Mouse (Mus musculus) midbrain, embryonic 16.5 days (tissue): ENCODE measurements around the gene AL732309.1. TPM values are rescaled to one million over a fixed set of nuclear protein-coding genes. Genes with fewer than 3 reads are reported as not detected.
A peak's percentile ranks its signal among the peaks of the same experiment; 100 is the strongest.

ENCODE experiments used
- ATAC-seq: fragments of 200-750 bp; cut with Nextera tagmentation; 2 replicates; pipeline ENCODE4 v1.8.0; 2017; ENCODE audit warnings: moderate TSS enrichment
- H3K27ac ChIP-seq: fragments of 300-500 bp; sonication (generic); 2 replicates; pipeline ENCODE4 v1.5.1; 2014; ENCODE audit warnings: mild to moderate bottlenecking, low read length, mixed read lengths
- H3K27me3 ChIP-seq: fragments of 300-500 bp; sonication (generic); 2 replicates; pipeline ENCODE4 v1.6.1; 2014; ENCODE audit warnings: low read depth, low read length, mixed read lengths; ENCODE audit not compliant: control insufficient read depth, insufficient read depth
- H3K36me3 ChIP-seq: fragments of 300-500 bp; sonication (generic); 2 replicates; pipeline ENCODE4 v1.6.1; 2014; ENCODE audit warnings: mild to moderate bottlenecking, low read length, moderate library complexity, mixed read lengths; ENCODE audit not compliant: control insufficient read depth, insufficient read depth
- H3K4me1 ChIP-seq: fragments of 300-500 bp; sonication (generic); 2 replicates; pipeline ENCODE4 v1.6.1; 2014; ENCODE audit warnings: mild to moderate bottlenecking, low read length, mixed read lengths; ENCODE audit not compliant: control insufficient read depth, insufficient read depth
- H3K4me2 ChIP-seq: fragments of 300-500 bp; sonication (generic); 2 replicates; pipeline ENCODE4 v1.6.1; 2014; ENCODE audit warnings: mild to moderate bottlenecking, low read length, mixed read lengths
- H3K4me3 ChIP-seq: fragments of 300-500 bp; sonication (generic); 2 replicates; pipeline ENCODE4 v1.5.1; 2014; ENCODE audit warnings: low read depth, mild to moderate bottlenecking, low read length, moderate library complexity, mixed read lengths
- H3K9ac ChIP-seq: fragments of 300-500 bp; sonication (generic); 2 replicates; pipeline ENCODE4 v1.6.1; 2014; ENCODE audit warnings: low read depth, low read length, mixed read lengths
- H3K9me3 ChIP-seq: fragments of 300-500 bp; sonication (generic); replicated peaks from 2 replicates; pipeline ENCODE4 v1.6.1; 2014; ENCODE audit warnings: mild to moderate bottlenecking, low read length, mixed read lengths; ENCODE audit not compliant: control insufficient read depth, poor library complexity, severe bottlenecking
- WGBS: fragments of 180-500 bp; shearing (Covaris S2); extraction: QIAGEN DNeasy Blood & Tissue Kit; methylation state at CpG from one replicate; pipeline ENCODE4 v1.1.7; 2014; 5-methylcytosine and 5-hydroxymethylcytosine counted together
- polyA plus RNA-seq: library from polyadenylated mRNA; unstranded; fragments of >200 nt; fragmentation: Nextera tagmentation; extraction: Ambion mirVana; gene quantifications from 2 replicates; pipeline ENCODE4 v1.2.1, GENCODE M21; 2015

The AL732309.1 gene
- polyA plus RNA-seq, 1 experiment from 2014 or later, result 4.7 TPM

DNA sequence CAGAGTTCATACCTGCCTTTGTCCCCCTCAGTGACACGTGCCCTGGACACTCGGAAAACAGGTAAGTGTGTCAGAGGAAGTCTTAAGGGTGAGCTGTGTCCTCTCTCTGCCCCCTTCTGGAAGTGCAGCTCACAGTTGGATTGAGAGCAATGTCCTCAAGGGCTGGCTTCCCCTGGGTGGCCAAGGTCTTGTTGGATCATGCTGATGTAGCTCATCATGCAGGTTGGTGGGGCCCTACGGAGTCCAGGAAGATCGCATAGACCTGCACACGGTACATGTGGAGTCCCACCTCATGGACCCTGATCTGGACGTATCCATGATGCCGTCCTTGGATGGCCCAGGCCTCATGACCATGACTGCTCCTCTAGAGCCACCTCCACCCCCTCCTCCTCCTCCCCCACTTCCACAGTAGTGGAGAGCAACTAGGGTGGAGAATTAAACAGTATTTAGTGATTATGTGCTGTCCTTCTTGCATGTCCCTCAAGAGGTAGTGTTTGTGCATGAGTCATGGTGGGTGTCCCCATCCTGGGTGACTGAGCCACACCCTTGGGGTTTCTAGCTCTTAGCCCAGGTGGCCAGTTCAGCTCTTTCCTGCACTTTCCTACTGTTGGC, 42.2 kb upstream of the AL732309.1 start:
- Histone ChIP-seq H3K4me2 (no peak overlapping the region), H3K4me3 (no peak overlapping the region), H3K36me3 (peaks cover 19% of the 10 kb centered on the region), H3K27ac (no peak overlapping the region), H3K27me3 (peaks cover 50% of the 10 kb centered on the region), H3K9ac (no peak overlapping the region), H3K4me1 (peaks cover 23% of the 10 kb centered on the region), H3K9me3 (no peaks in the 10 kb centered on the region)
- 86% methylated on average over 7 of the region's 7 CpGs for WGBS
- no peak for ATAC-seq

DNA sequence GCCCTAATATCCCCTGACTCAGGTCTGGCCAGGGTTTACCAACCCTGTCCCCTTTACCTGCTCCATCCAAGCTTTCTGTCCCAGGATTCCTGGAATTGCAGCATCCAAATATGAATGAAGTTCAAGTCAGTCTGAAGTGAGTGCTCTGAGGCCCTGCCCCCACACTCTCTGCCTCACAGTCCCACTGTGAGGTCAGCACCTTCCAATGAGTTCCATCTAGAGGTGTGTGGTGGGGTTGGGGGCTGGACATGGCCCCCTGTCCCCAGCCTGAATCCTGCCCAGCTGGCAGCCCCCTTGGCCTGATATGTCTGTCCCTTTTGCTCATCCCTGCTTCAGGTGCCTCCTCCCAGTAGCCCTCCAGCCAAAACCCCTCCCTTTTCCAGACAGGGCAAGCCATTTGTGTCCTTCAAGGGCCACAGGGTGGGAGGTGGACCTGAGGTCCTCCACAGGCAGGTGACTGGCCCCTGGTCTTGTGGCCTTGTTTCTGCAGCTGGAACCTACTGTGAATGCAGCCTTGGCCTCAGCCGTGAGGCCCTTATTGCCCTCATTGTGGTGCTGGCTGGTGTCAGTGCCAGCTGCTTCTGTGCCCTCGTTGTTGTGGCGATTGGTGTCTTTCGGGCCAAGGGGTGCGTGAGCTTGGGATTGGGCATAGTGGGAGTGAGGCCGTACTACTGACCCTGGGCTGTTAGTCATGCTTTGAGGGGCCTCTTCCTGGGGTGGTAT, 41.4 kb upstream of the AL732309.1 start, which contains the start of gene Tmem210:
TSS of gene Tmem210 (plus strand) at position 219 of the 723 bp plus-strand sequence.
- no peak within 1 kb of the TSS for H3K4me2 ChIP-seq
- 81% methylated on average over 6 of the region's 6 CpGs for WGBS
- H3K9me3 ChIP-seq, result no peaks in the 10 kb centered on the region
- no peak for ATAC-seq
- H3K4me3 ChIP-seq, result no peak within 1 kb of the TSS
- H3K9ac ChIP-seq, result no peak within 1 kb of the TSS
- peaks cover 19% of the 10 kb centered on the region for H3K36me3 ChIP-seq
- H3K4me1 ChIP-seq, result peaks cover 23% of the 10 kb centered on the region
- no peak within 1 kb of the TSS for H3K27ac ChIP-seq
- H3K27me3 ChIP-seq, result peaks cover 43% of the 10 kb centered on the region

DNA sequence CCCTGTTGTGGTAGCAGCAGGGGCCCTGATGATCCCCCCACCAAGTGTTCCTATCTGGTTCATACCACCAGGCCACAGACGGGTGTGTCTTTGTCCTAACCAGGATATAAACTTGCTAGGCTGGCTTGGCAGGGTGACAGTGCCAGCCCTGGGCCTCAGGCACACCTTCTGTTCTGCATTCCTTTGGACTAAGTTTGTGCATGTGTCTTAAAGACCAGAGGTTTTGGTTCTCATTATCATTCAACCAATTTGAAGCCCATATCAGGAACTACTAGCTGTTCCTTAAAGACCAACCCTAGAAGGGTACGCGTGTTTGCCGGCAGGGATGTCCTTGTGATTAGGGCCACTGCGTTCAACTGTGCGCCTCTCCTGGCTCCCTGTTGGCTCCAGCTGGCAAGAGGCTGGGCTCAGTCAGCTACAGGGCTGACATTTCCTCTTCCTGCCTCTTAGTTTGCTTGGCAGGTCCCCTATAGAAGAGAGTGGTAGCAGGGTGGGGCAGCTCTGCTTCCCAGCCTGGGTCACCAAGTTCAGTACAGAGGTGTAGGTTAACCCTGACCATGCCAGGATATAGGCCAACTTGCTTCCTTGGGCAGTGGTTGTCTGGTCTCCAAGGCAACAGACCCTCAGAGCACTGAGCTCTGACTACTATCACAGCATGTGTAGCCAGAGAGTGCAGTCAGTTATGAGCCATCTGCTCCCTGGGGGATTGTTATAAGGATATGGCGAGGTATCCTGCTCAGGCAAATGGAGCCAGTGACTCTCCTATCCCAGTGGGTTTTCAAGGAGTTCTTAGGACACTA, 40.4 kb upstream of the AL732309.1 start:
- Histone ChIP-seq H3K9ac (no peak overlapping the region), H3K4me2 (no peak overlapping the region), H3K4me3 (no peak overlapping the region), H3K27ac (no peak overlapping the region), H3K36me3 (peaks cover 22% of the 10 kb centered on the region), H3K27me3 (peaks cover 33% of the 10 kb centered on the region), H3K4me1 (peaks cover 18% of the 10 kb centered on the region), H3K9me3 (no peaks in the 10 kb centered on the region)
- 59% methylated on average over 7 of the region's 7 CpGs for WGBS
- ATAC-seq, result no peak

DNA sequence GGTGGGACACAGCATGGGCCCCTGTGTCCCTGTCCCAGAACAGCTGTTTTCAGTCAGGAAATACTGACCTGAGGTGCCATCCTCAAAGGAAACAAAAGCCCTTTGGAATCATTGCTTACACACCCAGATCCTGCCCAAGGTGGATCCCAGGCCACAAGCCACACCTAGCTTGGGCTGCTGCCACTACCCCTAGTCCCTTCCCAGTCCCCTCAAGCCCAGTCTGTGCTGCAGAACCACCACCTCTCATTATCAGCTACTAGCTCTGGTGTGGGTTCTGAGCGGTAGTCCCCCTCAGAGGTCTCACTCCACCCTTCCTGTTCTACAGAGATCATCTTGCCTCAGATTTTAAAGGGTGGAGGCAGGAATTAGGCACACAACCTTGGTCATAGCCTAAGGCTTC, 39.7 kb upstream of the AL732309.1 start:
- H3K27ac ChIP-seq, result no peak overlapping the region
- WGBS, result 87% methylated on average over 1 of the region's 1 CpGs
- no peak for ATAC-seq

DNA sequence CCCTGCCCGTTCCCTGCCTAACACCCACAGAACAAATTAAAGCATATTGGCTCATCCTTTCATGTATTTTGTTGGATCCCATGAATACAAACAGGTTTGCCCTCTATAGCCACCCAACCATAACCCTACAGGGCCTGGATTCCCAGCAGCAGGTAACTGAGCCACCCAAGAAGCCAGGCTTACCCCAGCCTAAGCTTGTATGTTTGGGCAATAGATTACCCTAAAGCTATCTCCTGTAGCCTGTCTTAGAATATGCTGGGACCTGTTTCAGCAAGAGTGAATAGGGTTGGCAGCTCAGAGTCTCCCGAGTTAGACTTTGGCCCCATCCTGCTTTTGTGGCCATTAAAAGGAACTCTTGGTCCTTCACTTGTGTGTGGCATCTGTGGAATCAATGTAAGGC, 38.9 kb upstream of the AL732309.1 start:
- no peak for ATAC-seq
- Histone ChIP-seq H3K9ac (no peak overlapping the region), H3K36me3 (peaks cover 27% of the 10 kb centered on the region), H3K4me1 (peaks cover 8% of the 10 kb centered on the region), H3K27me3 (peaks cover 19% of the 10 kb centered on the region), H3K4me2 (no peak overlapping the region), H3K9me3 (no peaks in the 10 kb centered on the region), H3K27ac (no peak overlapping the region), H3K4me3 (no peak overlapping the region)
- WGBS, result 92% methylated on average over 2 of the region's 2 CpGs

More for the DNA sequence above, 39.7 kb upstream of the AL732309.1 start:
- Histone ChIP-seq H3K9me3 (no peaks in the 10 kb centered on the region), H3K4me3 (no peak overlapping the region), H3K36me3 (peaks cover 22% of the 10 kb centered on the region), H3K27me3 (peaks cover 26% of the 10 kb centered on the region), H3K9ac (no peak overlapping the region), H3K4me1 (peaks cover 14% of the 10 kb centered on the region), H3K4me2 (no peak overlapping the region)

DNA sequence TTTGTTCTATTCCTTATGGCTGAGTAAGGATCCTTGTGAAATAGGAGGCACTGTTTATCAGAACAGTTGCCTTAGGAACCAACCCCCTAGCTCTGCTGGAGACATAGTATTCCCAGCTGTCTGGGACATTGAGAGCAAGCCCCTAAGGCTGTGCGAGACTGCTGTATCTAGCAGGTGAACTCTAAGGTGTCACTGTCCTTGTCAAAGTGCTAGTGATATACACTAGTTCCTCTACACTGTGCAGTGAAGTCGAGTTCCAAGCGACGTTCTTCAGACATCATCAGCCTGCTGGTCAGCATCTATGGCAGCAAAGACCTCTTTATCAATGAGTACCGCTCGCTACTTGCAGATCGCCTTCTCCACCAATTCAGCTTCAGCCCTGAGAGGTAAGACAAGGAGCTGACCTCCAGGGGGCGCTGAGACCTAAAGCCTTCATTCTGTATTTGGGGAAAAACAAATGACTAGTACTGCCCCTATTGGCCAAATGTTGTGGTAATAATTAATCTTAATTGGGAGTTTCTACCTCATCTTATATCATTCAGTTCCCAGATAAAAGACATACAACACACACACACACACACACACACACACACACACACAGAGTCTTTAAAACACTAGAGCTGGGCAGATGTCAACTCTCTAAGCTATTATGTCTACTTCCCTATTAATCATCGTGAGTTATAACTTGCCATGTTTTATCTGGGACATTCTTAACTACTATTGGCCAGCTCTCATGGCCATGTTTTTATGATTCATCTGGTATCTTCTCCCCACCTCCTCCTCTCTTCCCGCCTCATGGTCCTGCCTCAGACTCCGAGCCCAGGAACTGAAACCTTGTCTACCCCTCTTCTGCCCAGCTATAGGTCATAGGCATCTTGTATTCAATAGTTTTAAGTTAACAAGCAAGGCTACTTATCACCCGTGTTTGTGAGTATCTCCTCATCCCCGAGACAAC, 32.5 kb upstream of the AL732309.1 start:
- peaks cover 48% of the 10 kb centered on the region for H3K36me3 ChIP-seq
- peak; percentile 51 for ATAC-seq

DNA sequence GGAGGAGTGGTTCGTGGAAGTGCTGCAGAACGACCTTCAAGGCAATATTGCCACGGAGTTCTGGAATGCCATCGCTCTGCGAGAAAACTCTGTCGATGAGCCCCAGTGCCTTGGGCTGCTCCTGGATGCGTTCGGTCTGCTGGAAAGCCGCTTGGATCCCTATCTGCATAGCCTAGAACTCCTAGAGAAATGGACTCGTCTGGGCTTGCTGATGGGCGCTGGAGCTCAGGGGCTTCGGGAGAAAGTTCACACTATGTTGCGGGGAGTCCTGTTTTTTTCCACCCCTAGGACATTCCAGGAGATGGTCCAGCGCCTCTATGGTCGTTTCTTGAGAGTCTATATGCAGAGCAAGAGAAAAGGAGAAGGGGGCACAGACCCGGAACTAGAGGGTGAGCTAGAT, 26.3 kb upstream of the AL732309.1 start:
- 42% methylated on average over 16 of the region's 16 CpGs for WGBS
- no peak for ATAC-seq
- Histone ChIP-seq H3K27me3 (no peaks in the 10 kb centered on the region), H3K36me3 (peaks cover 28% of the 10 kb centered on the region), H3K4me2 (peak overlapping the region; percentile 99), H3K4me3 (peak overlapping the region; percentile 89), H3K4me1 (peaks cover 28% of the 10 kb centered on the region), H3K9ac (peak overlapping the region; percentile 94), H3K27ac (peak overlapping the region; percentile 73), H3K9me3 (no peaks in the 10 kb centered on the region)

More for the DNA sequence above, 32.5 kb upstream of the AL732309.1 start:
- H3K4me1 ChIP-seq, result 0 out of 2 replicates have a peak, but pooled peaks cover 2% of the 10 kb centered on the region
- H3K9ac ChIP-seq, result no peak overlapping the region
- no peaks in the 10 kb centered on the region for H3K27me3 ChIP-seq
- WGBS, result 62% methylated on average over 13 of the region's 13 CpGs
- H3K4me2 ChIP-seq, result no peak overlapping the region
- no peak overlapping the region for H3K27ac ChIP-seq
- no peaks in the 10 kb centered on the region for H3K9me3 ChIP-seq
- no peak overlapping the region for H3K4me3 ChIP-seq

DNA sequence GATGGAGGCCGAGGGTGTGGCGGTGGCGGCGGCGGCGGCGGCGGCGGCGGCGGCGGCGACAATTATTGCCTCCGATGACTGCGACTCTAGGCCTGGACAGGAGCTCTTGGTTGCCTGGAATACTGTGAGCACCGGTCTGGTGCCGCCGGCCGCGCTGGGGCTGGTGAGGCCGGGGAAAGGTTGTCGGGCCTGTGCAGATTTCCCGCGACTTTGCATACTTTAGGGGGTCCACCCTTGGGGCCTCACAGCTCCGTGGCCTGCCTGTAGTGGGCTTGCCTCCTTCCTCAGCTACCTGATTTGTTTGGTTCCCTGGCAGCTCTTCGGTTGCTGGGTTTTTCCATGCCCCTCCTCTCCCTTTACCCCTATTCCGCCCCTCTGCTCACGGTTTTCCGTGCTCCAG, 25.9 kb upstream of the AL732309.1 start:
- H3K4me3 ChIP-seq, result peak overlapping the region; percentile 89
- H3K27me3 ChIP-seq, result no peaks in the 10 kb centered on the region
- H3K4me1 ChIP-seq, result peaks cover 29% of the 10 kb centered on the region
- ATAC-seq, result peak; percentile 72
- peak overlapping the region; percentile 99 for H3K4me2 ChIP-seq
- under 1% methylated on average over 29 of the region's 29 CpGs for WGBS
- peaks cover 23% of the 10 kb centered on the region for H3K36me3 ChIP-seq
- H3K9me3 ChIP-seq, result no peaks in the 10 kb centered on the region
- peak overlapping the region; percentile 73 for H3K27ac ChIP-seq
- H3K9ac ChIP-seq, result peak overlapping the region; percentile 94
